Mouse (Mus musculus) spleen, adult 2 months (tissue): ENCODE results near the gene Calml3. TPM values are rescaled to one million over a fixed set of nuclear protein-coding genes. Genes with fewer than 3 reads are reported as not detected.

Experiments
- DNase-seq, 2 experiments: peaks; one replicate each; pipeline versions ENCODE4 v3.0.0 to v3.0.0-alpha.2; 2012 to 2021; ENCODE audit warnings: low spot score in 2 of 2, low read depth in 1 of 2
- H3K27ac ChIP-seq: fragments of 200-500 bp; 2 replicates; pipeline ENCODE4 v1.5.1; 2012; ENCODE audit warnings: low read length, inconsistent platforms; ENCODE audit not compliant: insufficient read depth
- H3K27me3 ChIP-seq: fragments of 200-500 bp; 2 replicates; pipeline ENCODE4 v1.6.1; 2012; ENCODE audit warnings: mild to moderate bottlenecking, moderate library complexity, low read length, inconsistent platforms; ENCODE audit not compliant: control insufficient read depth, insufficient read depth
- H3K36me3 ChIP-seq: fragments of 200-500 bp; 2 replicates; pipeline ENCODE4 v1.6.1; 2012; ENCODE audit warnings: mild to moderate bottlenecking, low read length, inconsistent platforms; ENCODE audit not compliant: control insufficient read depth, insufficient read depth
- H3K4me1 ChIP-seq: fragments of 200-500 bp; 2 replicates; pipeline ENCODE4 v1.6.1; 2011; ENCODE audit warnings: inconsistent platforms; ENCODE audit not compliant: control insufficient read depth, insufficient read depth, insufficient read length
- H3K4me3 ChIP-seq: fragments of 200-500 bp; 2 replicates; pipeline ENCODE4 v1.5.1; 2011; ENCODE audit warnings: mild to moderate bottlenecking, inconsistent platforms; ENCODE audit not compliant: insufficient read depth, insufficient read length; ENCODE audit errors: extremely low read depth
- CTCF ChIP-seq: fragments of 200-500 bp; IDR thresholded peaks from 2 replicates; pipeline ENCODE4 v1.5.1; 2011; ENCODE audit warnings: mild to moderate bottlenecking, inconsistent platforms; ENCODE audit not compliant: insufficient read depth, insufficient read length, insufficient replicate concordance; ENCODE audit errors: extremely low read depth
- POLR2A ChIP-seq: fragments of 200-500 bp; IDR thresholded peaks from 2 replicates; pipeline ENCODE4 v1.6.1; 2011; ENCODE audit warnings: low read depth, low read length, inconsistent platforms
- WGBS: fragments of 180-500 bp; shearing (Covaris S2); methylation state at CpG from one replicate; pipeline ENCODE4 v1.1.7; 2018; 5-methylcytosine and 5-hydroxymethylcytosine counted together
- polyA plus RNA-seq: library from polyadenylated mRNA; depleted of rRNA; stranded (reverse); fragments of >200 nt; gene quantifications from 2 replicates; pipeline ENCODE4 v1.2.3, GENCODE M21; 2012; rRNA removed

Gene Calml3
- polyA plus RNA-seq, 1 experiment = 0.05 TPM

DNA sequence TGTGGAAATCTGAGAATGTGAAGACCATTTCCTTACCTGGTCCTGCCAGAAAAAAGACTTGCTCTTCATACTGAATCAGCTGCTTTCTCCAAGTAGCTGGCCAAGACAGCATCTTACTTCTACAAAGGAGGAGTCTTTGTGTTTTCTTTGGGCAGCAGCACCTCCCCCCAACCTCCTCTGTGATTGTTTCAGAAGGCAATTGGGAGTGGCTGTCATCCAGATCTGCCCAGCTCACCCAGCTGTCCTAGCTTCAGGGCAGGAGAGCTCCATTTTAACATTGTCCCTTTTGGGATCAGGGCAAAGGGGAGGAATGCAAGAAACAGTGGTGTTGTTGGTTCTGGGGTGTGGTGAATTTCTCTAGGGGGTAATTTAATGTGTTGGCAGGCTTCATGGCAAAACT, 37.0 kb downstream of the Calml3 start:
- Histone ChIP-seq H3K4me1 (no peaks in the 10 kb centered on the region), H3K27ac (no peak overlapping the region), H3K36me3 (no peaks in the 10 kb centered on the region), H3K4me3 (no peak overlapping the region), H3K27me3 (no peaks in the 10 kb centered on the region)
- no peak for TF ChIP-seq CTCF
- TF ChIP-seq POLR2A = no peak
- no peak for DNase-seq

DNA sequence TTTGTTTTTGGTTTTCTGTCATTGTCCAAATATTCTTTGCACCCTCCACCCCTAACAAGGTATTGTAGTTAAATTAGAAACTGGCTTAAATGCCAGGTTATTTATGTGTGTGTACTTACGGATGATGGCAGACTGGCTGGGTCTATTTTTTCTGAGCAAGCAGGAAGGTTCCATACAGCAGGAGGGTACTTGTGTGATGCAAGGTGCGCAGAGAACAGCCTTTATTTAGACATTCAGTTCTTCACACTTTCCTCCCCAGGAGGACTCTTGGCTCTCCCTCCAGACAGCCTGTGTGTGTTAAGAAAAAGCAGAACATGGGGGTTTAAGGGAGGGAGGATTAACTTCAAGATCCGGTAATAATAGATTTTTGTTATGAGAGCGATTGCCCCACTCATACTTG, 38.3 kb downstream of the Calml3 start:
- H3K27me3 ChIP-seq = no peaks in the 10 kb centered on the region
- no peak overlapping the region for H3K27ac ChIP-seq
- no peak overlapping the region for H3K4me3 ChIP-seq
- no peaks in the 10 kb centered on the region for H3K4me1 ChIP-seq
- H3K36me3 ChIP-seq = no peaks in the 10 kb centered on the region
- 62% methylated on average over 4 of the region's 4 CpGs for WGBS
- no peak for DNase-seq
- TF ChIP-seq POLR2A = no peak
- no peak for TF ChIP-seq CTCF

DNA sequence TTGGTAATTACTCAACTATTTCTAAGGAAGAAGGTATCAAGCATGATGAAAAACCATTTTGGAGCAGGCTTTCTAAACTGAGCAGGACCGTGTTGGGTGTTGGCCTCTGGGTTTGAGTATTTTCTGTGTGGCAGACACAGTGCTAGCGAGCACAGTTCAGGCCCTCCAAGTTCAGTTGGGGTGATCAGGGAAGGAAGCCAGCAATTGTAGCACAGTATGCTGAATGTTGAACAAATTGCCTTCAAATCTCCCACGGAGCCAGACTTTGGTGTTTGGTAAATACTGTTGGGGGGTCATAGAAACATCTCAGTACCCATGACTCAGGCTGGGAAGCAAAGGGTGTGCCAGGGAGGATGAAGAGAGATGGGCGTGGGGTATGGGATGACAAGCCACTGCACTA, 43.0 kb downstream of the Calml3 start:
- Histone ChIP-seq H3K4me3 (no peak overlapping the region), H3K4me1 (no peaks in the 10 kb centered on the region), H3K36me3 (no peaks in the 10 kb centered on the region), H3K27me3 (no peaks in the 10 kb centered on the region), H3K27ac (no peak overlapping the region)
- no peak for DNase-seq
- WGBS = 86% methylated on average over 4 of the region's 4 CpGs
- TF ChIP-seq CTCF (no peak), POLR2A (no peak)

DNA sequence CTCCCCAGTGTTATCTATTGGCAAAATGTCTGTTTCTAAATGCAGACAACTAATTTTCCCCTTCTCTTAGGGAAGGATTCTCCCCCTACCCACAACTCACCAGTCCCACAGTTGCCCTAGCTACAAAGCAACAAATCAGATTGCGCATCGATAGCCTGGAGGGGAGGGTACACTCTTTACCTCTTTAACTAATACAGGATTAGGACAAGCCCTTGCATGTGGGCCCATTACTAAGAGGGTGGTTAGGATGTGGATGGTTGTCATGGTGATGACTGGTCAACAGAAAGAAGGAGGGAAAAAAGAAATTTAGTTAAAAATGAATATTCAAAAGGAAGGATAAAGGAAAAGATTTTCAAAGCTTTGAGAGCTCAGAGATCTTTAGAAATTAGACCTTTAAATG, 45.8 kb downstream of the Calml3 start:
- H3K4me3 ChIP-seq = no peak overlapping the region
- DNase-seq = no peak
- no peaks in the 10 kb centered on the region for H3K36me3 ChIP-seq
- WGBS = 95% methylated on average over 2 of the region's 2 CpGs
- no peaks in the 10 kb centered on the region for H3K4me1 ChIP-seq
- no peak for TF ChIP-seq CTCF
- no peak for TF ChIP-seq POLR2A
- H3K27ac ChIP-seq = no peak overlapping the region
- H3K27me3 ChIP-seq = no peaks in the 10 kb centered on the region

DNA sequence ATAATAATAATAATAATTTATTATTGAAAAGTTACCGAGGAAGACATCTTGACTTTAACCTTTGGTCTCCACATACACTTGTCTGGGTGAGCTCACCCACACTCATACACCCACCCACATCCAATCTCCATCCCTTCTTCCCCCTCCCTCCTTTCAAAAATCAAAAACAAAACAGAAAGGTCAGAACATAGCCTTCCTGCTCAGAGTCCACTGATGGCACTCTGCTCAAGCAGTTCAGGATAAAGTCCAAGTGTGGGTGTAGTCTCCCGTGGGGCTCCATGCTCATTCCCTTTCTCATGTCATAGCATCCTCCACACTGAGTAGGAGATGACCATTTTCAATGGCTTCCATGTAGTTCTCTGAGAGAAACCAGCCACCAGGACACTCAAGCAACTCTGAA, 50.8 kb downstream of the Calml3 start:
- TF ChIP-seq POLR2A (no peak), CTCF (no peak)
- 84% methylated on average over 2 of the region's 2 CpGs for WGBS
- H3K4me3 ChIP-seq = no peak overlapping the region
- H3K27me3 ChIP-seq = no peaks in the 10 kb centered on the region
- H3K27ac ChIP-seq = no peak overlapping the region
- H3K36me3 ChIP-seq = no peaks in the 10 kb centered on the region
- DNase-seq = no peak
- H3K4me1 ChIP-seq = peaks cover 14% of the 10 kb centered on the region; the same call in 1 of the 2 replicates

Other genes with a start within 250 kb of the Calml3 start
- gene Fam208b, start 193.2 kb downstream of the Calml3 start, polyA plus RNA-seq = 2.9 and 3.1 TPM in 2 replicates
- 16.1 and 17.1 TPM in 2 replicates for gene Asb13, start 170.3 kb downstream of the Calml3 start, polyA plus RNA-seq
- gene Calm4, start 33.4 kb upstream of the Calml3 start, polyA plus RNA-seq = not detected in 2 replicates
- gene Calm5, start 49.9 kb upstream of the Calml3 start, polyA plus RNA-seq = not detected in 2 replicates
- 6.1 and 7.6 TPM in 2 replicates for gene Net1, start 113.9 kb upstream of the Calml3 start, polyA plus RNA-seq
- gene Tubal3, start 114.0 kb upstream of the Calml3 start, polyA plus RNA-seq = not detected in 2 replicates
- gene Ucn3, start 141.0 kb upstream of the Calml3 start, polyA plus RNA-seq = not detected in 2 replicates
- 0.16 and 0.18 TPM in 2 replicates for gene Akr1c14, start 244.7 kb upstream of the Calml3 start, polyA plus RNA-seq